Mouse (Mus musculus): Measurements from ENCODE around the gene Actn3.

Actn3 gene

DNA sequence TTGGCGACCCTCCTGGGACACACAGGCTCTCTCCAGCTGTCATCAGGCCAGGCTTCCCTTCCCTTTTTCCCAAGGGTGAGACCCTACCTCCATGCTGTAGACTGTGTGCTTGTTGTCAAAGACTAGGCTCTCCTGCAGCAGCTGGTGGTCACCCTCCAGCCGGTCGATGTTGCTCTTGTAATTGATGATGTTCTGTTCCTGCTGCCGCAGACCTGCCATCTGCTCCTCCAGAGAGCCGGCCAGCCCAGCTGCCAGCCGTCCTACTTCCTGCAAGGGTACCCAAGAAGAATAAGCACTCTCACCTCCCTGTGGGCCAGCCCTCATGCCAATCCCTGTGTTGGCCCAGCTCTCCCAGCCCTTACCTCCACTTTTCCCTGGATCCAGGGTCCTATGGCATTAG is 14.7 kb downstream of the Actn3 start:
- in situ Hi-C loops (cut with MboI, MseI): no loop called here

- in situ Hi-C loops (cut with MboI, MseI): no loop called here
Measured at GRCm38 (mm10) chr19:4859081-4859480, 18.6 kb downstream of the Actn3 start.

DNA sequence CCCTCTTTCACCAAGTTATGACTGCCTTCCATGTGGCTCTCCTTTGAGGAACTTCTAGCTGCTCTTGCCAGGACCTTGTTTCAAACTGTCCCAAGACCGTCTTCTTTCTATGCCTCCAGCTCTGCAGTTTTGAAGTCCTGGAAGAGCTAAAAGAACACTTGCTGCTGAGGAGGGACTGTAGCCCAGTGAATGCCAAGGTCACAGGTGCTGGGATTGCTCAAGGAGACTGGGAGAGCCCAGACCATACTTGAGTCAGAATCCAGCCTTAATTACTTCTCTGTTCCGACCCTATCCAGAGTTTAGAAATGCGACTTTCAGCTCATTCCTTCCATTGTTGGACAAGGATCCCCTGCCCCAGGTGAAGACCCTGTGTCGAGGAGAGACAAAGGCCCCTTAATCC is 21.8 kb downstream of the Actn3 start:
- in situ Hi-C loops (cut with MboI, MseI): no loop called here

DNA sequence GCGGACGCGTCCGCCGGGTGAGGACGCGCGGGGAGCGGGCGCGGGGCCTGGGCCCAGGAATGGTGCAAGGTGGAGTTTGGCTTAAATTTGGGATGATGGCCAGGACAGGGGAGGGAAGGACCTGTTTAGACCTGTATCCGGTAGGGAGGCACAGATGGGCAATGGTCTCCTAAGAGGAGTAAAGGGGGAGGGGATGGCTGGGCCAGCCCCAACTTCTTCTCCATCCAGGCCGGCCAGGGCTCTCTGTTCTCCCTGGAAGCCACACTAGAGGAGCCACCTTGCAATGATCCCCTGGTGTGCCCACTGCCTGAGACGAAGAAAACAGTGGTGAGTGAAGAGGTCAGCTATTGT is 22.3 kb downstream of the Actn3 start:
- in situ Hi-C loops (cut with MboI, MseI): no loop called here

DNA sequence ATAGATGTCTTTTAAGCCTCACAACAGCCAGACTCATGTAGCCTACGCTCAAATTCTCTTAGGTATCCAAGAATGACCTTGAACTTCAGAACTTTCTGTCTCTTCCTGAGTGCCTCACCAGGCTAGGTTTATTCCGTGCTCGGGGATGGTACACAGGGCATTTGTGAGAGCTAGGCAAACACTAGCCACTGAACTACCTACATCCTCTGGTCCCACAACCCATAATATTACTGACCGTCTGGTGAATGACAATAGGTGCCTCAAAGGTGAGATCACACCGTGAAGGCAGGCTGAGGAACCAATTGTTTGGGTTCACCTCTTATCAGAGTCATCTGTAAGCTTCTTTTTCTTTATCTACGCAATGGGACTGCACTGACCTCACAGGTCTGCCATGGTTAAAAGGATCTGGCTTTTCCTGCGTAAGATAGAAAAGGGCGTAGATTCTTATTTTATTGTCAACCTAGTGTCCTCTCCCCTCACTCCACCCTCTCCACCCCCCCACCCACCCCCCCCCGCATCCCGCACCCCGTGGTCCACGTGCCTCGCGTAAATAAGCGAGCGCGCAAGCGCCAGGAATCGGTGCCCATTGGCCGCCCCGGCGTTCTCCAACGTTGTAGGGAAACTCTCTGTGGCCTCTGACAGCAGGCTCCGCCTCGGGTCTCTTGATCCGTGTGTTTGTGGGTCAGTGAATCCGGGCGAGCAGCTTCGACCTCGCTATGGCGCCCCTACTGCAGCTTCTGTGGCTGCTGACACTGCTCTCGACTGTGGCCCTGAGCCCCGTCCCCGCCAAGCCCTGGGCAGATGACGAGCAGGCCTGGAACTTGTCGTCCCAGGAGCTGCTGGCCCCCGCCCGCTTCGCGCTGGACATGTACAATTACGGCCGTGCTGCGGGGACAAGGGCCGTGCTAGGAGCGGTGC is 22.9 kb downstream of the Actn3 start, which contains the start of gene Ctsf:
TSS of gene Ctsf (plus strand) at position 579 of the 918 bp plus-strand sequence.
- in situ Hi-C loops (cut with MboI, MseI): no loop called here

GRCm38 (mm10) chr19:4850281-4850680 is 27.4 kb downstream of the Actn3 start:
- in situ Hi-C loops (cut with MboI, MseI): no loop called here

GRCm38 (mm10) chr19:4849800-4850199 is 27.9 kb downstream of the Actn3 start:
- in situ Hi-C loops (cut with MboI, MseI): no loop called here

DNA sequence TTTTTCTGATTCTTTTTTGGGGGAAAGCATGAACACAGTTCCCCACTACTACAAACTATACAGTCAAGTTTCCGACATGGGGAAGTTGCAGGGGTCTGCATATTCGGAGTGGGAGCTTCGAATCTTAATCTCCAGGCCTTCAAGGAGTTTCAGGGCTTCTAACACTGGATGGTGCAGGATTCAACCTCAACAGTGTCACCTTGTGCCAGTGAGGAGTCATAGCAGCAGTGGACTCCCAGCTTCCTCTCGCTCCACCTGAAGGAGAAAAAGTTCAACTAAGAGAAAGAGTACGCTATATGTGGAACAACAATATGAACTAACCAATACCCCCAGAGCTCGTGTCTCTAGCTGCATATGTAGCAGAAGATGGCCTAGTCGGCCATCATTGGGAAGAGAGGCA is 30.2 kb downstream of the Actn3 start:
- in situ Hi-C loops (cut with MboI, MseI): no loop called here

DNA sequence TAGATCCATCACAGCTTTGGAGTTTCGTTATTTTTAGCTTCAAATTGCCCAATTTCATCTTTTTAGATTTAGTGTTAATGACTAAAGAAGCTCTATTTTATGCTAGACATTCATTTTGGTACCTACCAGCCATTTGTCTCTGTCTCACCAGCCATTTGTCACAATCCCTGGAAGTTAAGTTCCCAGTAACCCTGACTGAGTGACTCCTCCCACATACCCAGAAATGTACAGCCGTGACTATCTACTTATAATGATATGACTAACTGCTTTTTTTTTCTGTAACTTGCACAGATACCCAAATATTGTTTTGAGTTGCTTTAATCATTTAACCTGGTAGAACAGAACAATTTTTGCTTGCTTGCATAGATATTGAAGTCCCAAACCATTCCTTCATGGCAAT is 31.9 kb downstream of the Actn3 start:
- in situ Hi-C loops (cut with MboI, MseI): no loop called here

DNA sequence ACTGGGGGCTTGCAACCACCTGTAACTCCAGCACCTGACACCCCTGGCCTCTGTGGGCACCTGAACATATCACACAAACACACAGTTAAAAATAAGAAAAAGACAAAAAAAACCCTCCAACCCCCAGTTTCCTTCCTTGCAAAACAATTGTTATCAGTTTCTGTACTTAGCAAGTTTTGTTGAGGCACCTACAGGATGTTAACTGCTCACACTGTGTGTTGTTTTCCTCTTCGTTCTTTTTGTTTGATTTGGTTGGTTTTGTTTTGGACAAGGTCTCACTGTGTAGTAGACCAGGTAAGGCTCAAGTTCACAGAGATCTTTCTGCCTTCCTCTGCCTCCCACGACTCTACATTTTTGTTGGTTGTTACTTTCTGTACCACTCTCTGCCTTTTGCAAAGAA is 35.1 kb downstream of the Actn3 start:
- in situ Hi-C loops (cut with MboI, MseI): no loop called here

GRCm38 (mm10) chr19:4840848-4841247 is 36.9 kb downstream of the Actn3 start:
- in situ Hi-C loops (cut with MboI, MseI): no loop called here

GRCm38 (mm10) chr19:4839149-4839548 is 38.6 kb downstream of the Actn3 start, which contains the start of the genes Ccs and Ccdc87:
TSS of gene Ccs (minus strand) at chr19:4839332.
TSS of gene Ccdc87 (plus strand) at chr19:4839366.
- in situ Hi-C loops (cut with MboI, MseI): no loop called here

GRCm38 (mm10) chr19:4838526-4839140 is 39.1 kb downstream of the Actn3 start:
- in situ Hi-C loops (cut with MboI, MseI): no loop called here

- in situ Hi-C loops (cut with MboI, MseI): no loop called here
Measured at GRCm38 (mm10) chr19:4837049-4837448, 40.7 kb downstream of the Actn3 start.

DNA sequence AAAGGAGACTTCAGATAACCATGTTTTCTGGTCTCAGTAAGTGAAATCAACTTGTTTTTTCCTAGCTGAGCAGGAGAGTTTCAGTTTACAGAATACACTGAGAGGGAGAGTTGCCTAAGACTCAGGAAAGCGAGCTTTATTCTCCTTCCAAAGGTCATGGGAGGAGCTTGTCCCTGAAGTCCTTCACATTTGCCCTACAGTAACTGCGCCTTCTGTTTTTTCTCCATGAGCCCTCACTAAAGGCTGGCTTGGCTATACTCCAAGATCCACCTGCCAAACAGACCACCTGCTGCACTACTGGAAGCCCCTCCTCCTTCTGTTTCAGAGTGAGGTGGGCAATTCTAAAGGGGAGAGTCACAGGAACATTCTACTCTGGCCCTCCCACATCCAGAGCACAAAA is 41.6 kb downstream of the Actn3 start:
- in situ Hi-C loops (cut with MboI, MseI): no loop called here

DNA sequence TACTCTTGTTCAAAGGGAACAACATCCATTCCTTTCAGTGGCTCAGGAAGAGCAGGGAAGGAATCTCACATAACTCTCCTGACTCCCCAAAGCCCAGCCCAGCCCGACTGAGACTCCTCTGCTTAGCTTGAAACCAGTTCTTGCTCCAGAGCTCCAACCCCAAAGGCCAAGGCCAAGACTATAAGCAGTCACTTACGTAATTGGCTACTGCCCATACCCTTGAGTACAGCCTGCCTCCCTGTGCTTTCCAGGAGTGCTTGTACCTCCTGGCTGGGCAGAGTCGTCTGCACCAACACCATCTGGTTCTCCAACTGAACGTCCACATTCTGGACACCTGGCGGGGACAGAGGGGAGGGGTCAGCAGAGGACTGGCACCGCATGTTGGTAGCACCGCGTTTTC is 43.7 kb downstream of the Actn3 start:
- in situ Hi-C loops (cut with MboI, MseI): no loop called here

- in situ Hi-C loops (cut with MboI, MseI): no loop called here
Measured at GRCm38 (mm10) chr19:4829156-4829555, 48.6 kb downstream of the Actn3 start.

- in situ Hi-C loops (cut with MboI, MseI): no loop called here
Measured at GRCm38 (mm10) chr19:4828444-4829114, 49.1 kb downstream of the Actn3 start.

DNA sequence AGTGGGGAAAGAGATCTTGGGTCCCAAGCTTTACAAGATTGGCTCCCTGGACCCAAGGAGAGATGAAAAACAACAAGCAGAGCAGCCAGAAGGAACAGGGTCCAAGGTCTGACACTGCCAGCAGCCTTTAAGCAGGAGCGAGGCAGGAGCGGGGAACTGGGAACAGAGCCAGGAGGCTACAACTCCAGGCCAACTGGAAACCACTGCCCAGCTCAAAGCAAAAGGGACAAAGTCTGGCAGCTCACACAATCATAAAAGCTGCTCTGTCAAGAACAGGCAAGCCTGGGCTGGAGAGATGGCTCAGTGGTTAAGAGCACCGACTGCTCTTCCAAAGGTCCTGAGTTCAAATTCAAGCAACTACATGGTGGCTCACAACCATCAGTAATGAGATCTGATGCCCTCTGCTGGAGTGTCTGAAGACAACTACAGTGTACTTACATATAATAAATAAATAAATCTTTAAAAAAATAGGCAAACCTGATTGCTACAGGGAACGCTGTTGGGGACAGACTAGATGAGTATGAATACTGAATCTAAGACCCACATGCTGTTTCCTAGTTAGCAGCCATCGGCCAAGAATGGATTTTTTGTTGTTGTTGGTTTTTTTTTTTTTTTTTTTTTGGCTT is 56.9 kb downstream of the Actn3 start:
- in situ Hi-C loops (cut with MboI, MseI): no loop called here

- in situ Hi-C loops (cut with MboI, MseI): no loop called here
Measured at GRCm38 (mm10) chr19:4817182-4817835, 60.4 kb downstream of the Actn3 start.

- in situ Hi-C loops (cut with MboI, MseI): no loop called here
Measured at GRCm38 (mm10) chr19:4813015-4813414, 64.7 kb downstream of the Actn3 start.

Measured in T-helper 1 cell (primary cell).